Mouse (Mus musculus) ZHBTc4 (cell line): Measurements from ENCODE around the gene Fgfr1op.
"Not testable (repeated sequence)": the region's sequence is repeated elsewhere in the genome, so short reads cannot be mapped to it uniquely, and the experiment has no call there.

ENCODE experiments used
- DNase-seq: peaks from one replicate; pipeline ENCODE4 v3.0.0-alpha.2; 2011; ENCODE audit warnings: low read depth, low spot score

Fgfr1op gene

GRCm38 (mm10) chr17:8164701-8165607 lies at the start of gene Fgfr1op:
TSS of gene Fgfr1op (plus strand) at chr17:8165501.
- peak; percentile 34 for DNase-seq

DNA sequence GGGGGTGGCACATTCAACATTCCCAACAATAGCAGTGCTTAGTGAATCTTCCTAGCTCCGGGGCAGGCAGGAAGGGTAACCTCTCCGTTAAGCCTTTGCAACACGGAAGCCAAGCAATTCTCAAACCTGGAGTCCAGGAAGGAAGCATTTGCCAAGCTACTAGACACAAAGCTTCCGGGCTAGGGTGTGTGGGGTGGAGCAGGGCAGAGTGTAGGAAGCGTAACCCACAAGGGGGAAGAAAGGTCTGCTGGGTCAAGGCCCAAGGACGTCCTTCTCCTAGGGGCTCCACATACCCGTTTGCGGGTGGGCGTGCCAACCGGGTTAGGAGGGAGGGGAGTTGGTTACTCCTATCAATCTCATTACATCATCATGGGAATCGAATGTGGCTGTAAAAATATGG lies 48.9 kb upstream of the Fgfr1op start:
- not testable (repeated sequence) for DNase-seq

DNA sequence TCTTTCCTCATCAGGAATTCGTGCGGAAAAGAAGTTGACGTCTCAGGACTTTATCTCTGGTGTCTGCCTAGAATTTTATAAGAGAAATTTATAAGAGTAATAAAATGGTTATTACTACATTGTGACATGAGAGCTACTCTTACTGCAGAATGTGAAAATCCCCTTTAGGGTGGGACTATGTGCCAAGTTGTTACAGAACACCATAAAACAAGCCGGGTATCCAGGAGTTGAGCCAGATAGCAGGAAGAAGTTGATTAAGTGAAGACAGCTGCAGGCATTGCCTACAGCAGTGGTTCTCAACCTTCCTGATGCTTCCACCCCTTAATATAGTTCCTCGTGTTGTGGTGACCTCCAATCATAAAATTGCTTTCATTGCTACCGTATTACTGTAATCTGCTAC lies 48.4 kb upstream of the Fgfr1op start:
- DNase-seq, result not testable (repeated sequence)

- DNase-seq, result not testable (repeated sequence)
Measured at GRCm38 (mm10) chr17:8122974-8123373, 42.3 kb upstream of the Fgfr1op start.

- DNase-seq, result not testable (repeated sequence)
Measured at GRCm38 (mm10) chr17:8124586-8124985, 40.7 kb upstream of the Fgfr1op start.

- not testable (repeated sequence) for DNase-seq
Measured at GRCm38 (mm10) chr17:8128326-8128993, 36.8 kb upstream of the Fgfr1op start.

GRCm38 (mm10) chr17:8129578-8129977 lies 35.7 kb upstream of the Fgfr1op start:
- not testable (repeated sequence) for DNase-seq

- DNase-seq, result not testable (repeated sequence)
Measured at GRCm38 (mm10) chr17:8130849-8131248, 34.5 kb upstream of the Fgfr1op start.

DNA sequence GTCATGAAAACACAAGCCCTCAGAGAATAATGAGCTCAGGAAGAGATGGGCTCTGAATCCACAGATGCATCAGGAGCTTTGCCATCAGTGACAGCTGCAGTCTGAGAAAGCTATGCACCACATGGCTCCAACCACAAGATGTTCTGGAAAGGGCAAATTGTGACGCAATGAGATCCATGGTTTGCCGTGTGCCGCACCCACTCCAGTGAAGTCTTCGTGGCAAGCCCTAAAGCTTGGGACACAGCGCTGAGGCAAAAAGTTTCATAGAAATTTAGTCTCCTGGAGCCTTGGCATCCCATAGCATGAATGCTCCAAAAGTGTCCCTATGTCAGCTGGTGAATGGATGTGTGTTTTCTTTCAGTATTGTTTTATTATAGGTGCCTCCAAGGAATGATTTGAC lies 27.2 kb upstream of the Fgfr1op start:
- DNase-seq, result not testable (repeated sequence)

GRCm38 (mm10) chr17:8140210-8140609 lies 25.1 kb upstream of the Fgfr1op start:
- DNase-seq, result not testable (repeated sequence)

DNA sequence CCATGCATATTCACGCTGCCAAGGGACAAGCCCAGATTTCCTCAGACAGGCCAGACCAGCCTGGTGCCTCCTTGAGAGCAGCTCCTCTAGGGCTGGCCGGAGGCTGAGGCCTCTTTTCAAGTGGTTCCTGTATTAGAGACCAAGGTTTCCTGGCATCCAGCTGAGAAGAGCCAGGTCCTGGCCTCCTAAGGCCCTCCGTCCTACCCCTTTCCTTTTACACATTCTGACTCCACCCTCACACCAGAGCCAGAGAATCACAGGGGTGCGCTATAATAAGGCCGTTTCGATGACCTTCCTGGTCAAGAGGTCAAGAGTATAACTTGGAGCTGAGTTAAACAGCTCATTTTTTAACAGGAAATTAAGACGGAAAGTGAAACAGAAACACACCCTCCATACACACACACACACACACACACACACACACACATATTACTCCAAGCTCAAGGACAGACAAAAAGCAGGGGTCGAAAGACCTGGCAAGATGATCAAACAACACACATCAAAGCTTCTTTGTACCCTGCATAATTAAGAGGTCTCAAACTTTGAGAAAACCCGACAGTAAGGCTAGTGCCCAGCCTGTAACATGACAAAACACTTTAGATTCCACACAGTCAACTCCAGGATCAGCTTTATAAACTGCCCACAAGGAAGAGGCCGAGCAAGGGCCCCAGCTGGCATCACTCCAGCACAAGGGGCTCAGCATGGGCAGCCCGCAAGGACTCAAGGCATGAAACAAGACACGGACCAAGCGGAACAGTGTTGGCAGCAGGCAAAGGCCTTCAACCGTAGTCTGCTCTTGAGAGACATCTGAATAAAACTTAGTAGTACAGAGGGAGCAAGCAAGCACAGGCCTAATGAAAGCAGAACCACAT lies 21.3 kb upstream of the Fgfr1op start:
- not testable (repeated sequence) for DNase-seq

- DNase-seq, result not testable (repeated sequence)
Measured at GRCm38 (mm10) chr17:8146931-8147330, 18.4 kb upstream of the Fgfr1op start.

- peak; percentile 56 for DNase-seq
Measured at GRCm38 (mm10) chr17:8147439-8148316, 17.6 kb upstream of the Fgfr1op start, which contains the start of the genes Gm49673 and Rnaset2a. TSS of gene Gm49673 (minus strand) at chr17:8147788. TSS of gene Rnaset2a (minus strand) at chr17:8148097.

- not testable (repeated sequence) for DNase-seq
Measured at GRCm38 (mm10) chr17:8155010-8155409, 10.3 kb upstream of the Fgfr1op start.

GRCm38 (mm10) chr17:8155982-8156381 lies 9.3 kb upstream of the Fgfr1op start:
- not testable (repeated sequence) for DNase-seq

DNA sequence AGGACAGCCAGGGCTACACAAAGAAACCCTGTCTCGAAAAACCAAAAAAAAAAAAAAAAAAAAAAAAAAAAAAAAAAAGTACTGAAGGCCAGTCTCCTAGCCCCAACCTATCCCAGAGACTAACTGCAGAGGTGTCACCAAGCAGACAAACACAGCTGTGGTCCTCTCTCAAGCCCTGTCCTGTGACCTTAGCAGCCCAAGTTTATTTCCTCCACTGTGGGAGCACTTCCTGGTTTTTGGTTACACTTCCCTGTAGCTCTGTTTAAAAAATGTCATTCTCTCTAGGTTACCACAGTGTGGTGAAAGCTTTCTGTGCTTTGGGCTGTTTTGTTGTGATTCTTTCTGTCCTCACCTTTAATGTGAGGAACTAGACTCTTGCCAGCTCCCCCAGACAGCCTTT lies 6.7 kb upstream of the Fgfr1op start:
- not testable (repeated sequence) for DNase-seq

DNA sequence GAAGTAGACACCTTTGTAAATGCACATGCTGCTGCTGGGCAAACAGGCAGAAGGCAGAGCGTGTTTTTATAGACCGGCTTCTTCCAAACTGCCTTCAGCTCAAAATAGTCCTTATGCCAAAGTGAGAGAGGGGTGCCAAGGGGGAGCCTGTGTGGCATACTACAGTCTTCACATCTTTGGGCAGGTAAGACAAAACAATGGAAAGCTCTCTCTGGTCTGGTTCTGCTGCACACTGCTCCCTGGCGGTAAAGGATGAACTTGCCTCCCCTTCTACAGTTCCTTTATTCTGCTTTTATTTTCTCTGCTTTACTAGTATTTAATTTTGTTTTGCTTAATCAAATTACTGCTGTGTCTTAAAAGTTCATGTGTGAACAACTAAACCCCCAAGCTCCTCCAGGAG lies 4.3 kb upstream of the Fgfr1op start:
- DNase-seq, result peak; percentile 19

DNA sequence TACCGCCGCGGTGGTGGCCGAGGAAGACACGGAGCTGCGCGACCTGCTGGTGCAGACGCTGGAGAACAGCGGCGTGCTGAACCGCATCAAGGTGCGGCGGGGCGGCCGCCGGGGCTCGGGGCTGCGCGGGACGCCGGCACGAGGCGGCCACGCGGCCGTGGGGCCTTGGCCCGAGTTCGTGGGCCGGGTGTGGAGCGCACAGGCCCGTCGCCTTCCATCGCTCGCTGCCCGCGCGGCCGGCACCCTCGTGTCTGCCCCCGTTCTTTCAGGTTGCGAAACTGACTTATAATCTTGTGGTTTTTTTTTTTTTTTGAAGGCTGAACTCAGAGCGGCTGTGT lies 276 bp downstream of the Fgfr1op start:
- peak; percentile 40 for DNase-seq

DNA sequence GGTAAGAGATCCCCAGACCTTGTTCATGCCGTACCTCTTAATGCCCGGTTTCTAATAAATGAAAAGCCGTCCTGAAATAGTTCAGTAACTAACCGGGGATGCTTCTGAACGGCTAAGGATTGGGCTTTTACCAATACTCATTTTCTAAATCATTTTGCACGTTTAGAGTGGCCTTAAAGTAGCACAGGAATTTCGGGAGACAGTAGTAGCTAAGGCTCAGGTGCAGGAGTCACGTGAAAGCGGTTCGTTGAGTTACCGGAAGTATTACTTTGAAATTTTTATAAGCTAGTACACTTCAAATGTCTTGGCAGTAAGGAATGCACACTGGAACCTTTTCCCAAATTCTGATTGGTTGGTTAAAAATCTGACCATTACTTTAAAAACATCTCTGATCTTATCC lies 676 bp downstream of the Fgfr1op start:
- not testable (repeated sequence) for DNase-seq

- DNase-seq, result not testable (repeated sequence)
Measured at GRCm38 (mm10) chr17:8166454-8166853, 1.2 kb downstream of the Fgfr1op start.
